Mouse (Mus musculus): ENCODE measurements at regions not wholly inside any gene's neighbourhood (a gene's known extent, or its start where the extent isn't known, plus 50 kb on each side); places are given as distances from the start of the nearest gene placed in this dataset.

GRCm38 (mm10) chr4:152691735-152692134, 214.1 kb upstream of the Kcnab2 start:
- Histone ChIP-seq H3K27me3 (no peaks in the 10 kb centered on the region), H3K4me2 (no peak overlapping the region), H3K9ac (no peak overlapping the region), H3K9me3 (replicated peaks) (peaks cover 6% of the 10 kb centered on the region; the same call in 1 of the 2 replicates), H3K4me3 (replicated peaks) (no peak overlapping the region), H3K36me3 (replicated peaks) (no peaks in the 10 kb centered on the region), H3K27ac (replicated peaks) (no peak overlapping the region), H3K4me1 (replicated peaks) (no peaks in the 10 kb centered on the region)
- 40% methylated on average over 12 of the region's 12 CpGs for WGBS (ENCODE audit: insufficient replicate concordance)
- ATAC-seq (ENCODE audit: insufficient read depth), result no peak

GRCm38 (mm10) chr4:152691302-152691701, 213.6 kb upstream of the Kcnab2 start:
- 78% methylated on average over 12 of the region's 13 CpGs for WGBS (ENCODE audit: insufficient replicate concordance)
- peaks cover 6% of the 10 kb centered on the region; the same call in 1 of the 2 replicates for H3K9me3 ChIP-seq (replicated peaks)
- no peaks in the 10 kb centered on the region for H3K27me3 ChIP-seq
- H3K4me1 ChIP-seq (replicated peaks), result no peaks in the 10 kb centered on the region
- no peaks in the 10 kb centered on the region for H3K36me3 ChIP-seq (replicated peaks)
- H3K4me2 ChIP-seq, result no peak overlapping the region
- no peak overlapping the region for H3K9ac ChIP-seq
- H3K4me3 ChIP-seq (replicated peaks), result no peak overlapping the region
- H3K27ac ChIP-seq (replicated peaks), result no peak overlapping the region
- ATAC-seq (ENCODE audit: insufficient read depth), result no peak

- WGBS (ENCODE audit: insufficient replicate concordance), result 67% methylated on average over 4 of the region's 4 CpGs
- no peaks in the 10 kb centered on the region for H3K4me1 ChIP-seq (replicated peaks)
- H3K4me3 ChIP-seq (replicated peaks), result no peak overlapping the region
- H3K4me2 ChIP-seq, result no peak overlapping the region
- no peaks in the 10 kb centered on the region for H3K27me3 ChIP-seq
- H3K27ac ChIP-seq (replicated peaks), result no peak overlapping the region
- peaks cover 6% of the 10 kb centered on the region; the same call in 1 of the 2 replicates for H3K9me3 ChIP-seq (replicated peaks)
- H3K36me3 ChIP-seq (replicated peaks), result no peaks in the 10 kb centered on the region
- no peak for ATAC-seq (ENCODE audit: insufficient read depth)
- no peak overlapping the region for H3K9ac ChIP-seq
These were observed 213.1 kb upstream of the Kcnab2 start for GRCm38 (mm10) chr4:152690766-152691165.

GRCm38 (mm10) chr4:152689831-152690230, 212.2 kb upstream of the Kcnab2 start:
- Histone ChIP-seq H3K4me2 (no peak overlapping the region), H3K27me3 (no peaks in the 10 kb centered on the region), H3K4me1 (replicated peaks) (no peaks in the 10 kb centered on the region), H3K36me3 (replicated peaks) (no peaks in the 10 kb centered on the region), H3K9me3 (replicated peaks) (peaks cover 6% of the 10 kb centered on the region; the same call in 1 of the 2 replicates), H3K4me3 (replicated peaks) (no peak overlapping the region), H3K9ac (no peak overlapping the region), H3K27ac (replicated peaks) (no peak overlapping the region)
- 52% methylated on average over 9 of the region's 9 CpGs for WGBS (ENCODE audit: insufficient replicate concordance)
- no peak for ATAC-seq (ENCODE audit: insufficient read depth)

GRCm38 (mm10) chr4:152686509-152687081, 208.9 kb upstream of the Kcnab2 start:
- Histone ChIP-seq H3K4me1 (replicated peaks) (no peaks in the 10 kb centered on the region), H3K27me3 (no peaks in the 10 kb centered on the region), H3K9me3 (replicated peaks) (peaks cover 11% of the 10 kb centered on the region; the same call in 1 of the 2 replicates), H3K36me3 (replicated peaks) (no peaks in the 10 kb centered on the region), H3K4me2 (no peak overlapping the region), H3K4me3 (replicated peaks) (no peak overlapping the region), H3K9ac (no peak overlapping the region), H3K27ac (replicated peaks) (no peak overlapping the region)
- no peak for ATAC-seq (ENCODE audit: insufficient read depth)
- 45% methylated on average over 12 of the region's 12 CpGs for WGBS (ENCODE audit: insufficient replicate concordance)

- WGBS (ENCODE audit: insufficient replicate concordance), result 30% methylated on average over 11 of the region's 11 CpGs
- Histone ChIP-seq H3K36me3 (replicated peaks) (no peaks in the 10 kb centered on the region), H3K9me3 (replicated peaks) (no peaks in the 10 kb centered on the region), H3K9ac (no peak overlapping the region), H3K27me3 (no peaks in the 10 kb centered on the region), H3K4me3 (replicated peaks) (no peak overlapping the region), H3K4me2 (no peak overlapping the region), H3K4me1 (replicated peaks) (no peaks in the 10 kb centered on the region), H3K27ac (replicated peaks) (no peak overlapping the region)
- no peak for ATAC-seq (ENCODE audit: insufficient read depth)
These were observed 196.5 kb upstream of the Kcnab2 start for GRCm38 (mm10) chr4:152674140-152674539.

- Histone ChIP-seq H3K4me1 (replicated peaks) (no peaks in the 10 kb centered on the region), H3K27me3 (no peaks in the 10 kb centered on the region), H3K36me3 (replicated peaks) (no peaks in the 10 kb centered on the region), H3K4me3 (replicated peaks) (no peak overlapping the region), H3K27ac (replicated peaks) (no peak overlapping the region), H3K4me2 (no peak overlapping the region), H3K9me3 (replicated peaks) (peaks cover 5% of the 10 kb centered on the region; the same call in 1 of the 2 replicates), H3K9ac (no peak overlapping the region)
- 32% methylated on average over 8 of the region's 8 CpGs for WGBS (ENCODE audit: insufficient replicate concordance)
- no peak for ATAC-seq (ENCODE audit: insufficient read depth)
These were observed 185.8 kb upstream of the Kcnab2 start for GRCm38 (mm10) chr4:152663482-152663881.

GRCm38 (mm10) chr4:152663069-152663468, 185.4 kb upstream of the Kcnab2 start:
- H3K4me3 ChIP-seq (replicated peaks), result no peak overlapping the region
- H3K4me1 ChIP-seq (replicated peaks), result no peaks in the 10 kb centered on the region
- no peak overlapping the region for H3K9ac ChIP-seq
- no peak overlapping the region for H3K27ac ChIP-seq (replicated peaks)
- H3K27me3 ChIP-seq, result no peaks in the 10 kb centered on the region
- H3K9me3 ChIP-seq (replicated peaks), result peaks cover 5% of the 10 kb centered on the region; the same call in 1 of the 2 replicates
- H3K36me3 ChIP-seq (replicated peaks), result no peaks in the 10 kb centered on the region
- WGBS (ENCODE audit: insufficient replicate concordance), result 79% methylated on average over 12 of the region's 12 CpGs
- ATAC-seq (ENCODE audit: insufficient read depth), result no peak
- no peak overlapping the region for H3K4me2 ChIP-seq

- no peak for ATAC-seq (ENCODE audit: insufficient read depth)
- Histone ChIP-seq H3K4me2 (no peak overlapping the region), H3K4me1 (replicated peaks) (no peaks in the 10 kb centered on the region), H3K9ac (no peak overlapping the region), H3K27ac (replicated peaks) (no peak overlapping the region), H3K4me3 (replicated peaks) (no peak overlapping the region), H3K36me3 (replicated peaks) (no peaks in the 10 kb centered on the region), H3K9me3 (replicated peaks) (peaks cover 5% of the 10 kb centered on the region; the same call in 1 of the 2 replicates), H3K27me3 (no peaks in the 10 kb centered on the region)
- WGBS (ENCODE audit: insufficient replicate concordance), result 83% methylated on average over 11 of the region's 11 CpGs
These were observed 184.8 kb upstream of the Kcnab2 start for GRCm38 (mm10) chr4:152662439-152662838.

- Histone ChIP-seq H3K9me3 (replicated peaks) (0 out of 2 replicates have a peak, but pooled peaks cover 4% of the 10 kb centered on the region), H3K9ac (no peak overlapping the region), H3K4me1 (replicated peaks) (no peaks in the 10 kb centered on the region), H3K36me3 (replicated peaks) (no peaks in the 10 kb centered on the region), H3K4me2 (no peak overlapping the region), H3K27me3 (no peaks in the 10 kb centered on the region), H3K27ac (replicated peaks) (no peak overlapping the region), H3K4me3 (replicated peaks) (no peak overlapping the region)
- no peak for ATAC-seq (ENCODE audit: insufficient read depth)
- 67% methylated on average over 8 of the region's 8 CpGs for WGBS (ENCODE audit: insufficient replicate concordance)
These were observed 172.5 kb upstream of the Kcnab2 start for GRCm38 (mm10) chr4:152650198-152650597.

GRCm38 (mm10) chr4:152647620-152648019, 169.9 kb upstream of the Kcnab2 start:
- Histone ChIP-seq H3K27ac (replicated peaks) (no peak overlapping the region), H3K4me1 (replicated peaks) (no peaks in the 10 kb centered on the region), H3K9me3 (replicated peaks) (0 out of 2 replicates have a peak, but pooled peaks cover 4% of the 10 kb centered on the region), H3K4me2 (no peak overlapping the region), H3K4me3 (replicated peaks) (no peak overlapping the region), H3K9ac (no peak overlapping the region), H3K36me3 (replicated peaks) (no peaks in the 10 kb centered on the region), H3K27me3 (no peaks in the 10 kb centered on the region)
- 40% methylated on average over 7 of the region's 7 CpGs for WGBS (ENCODE audit: insufficient replicate concordance)
- no peak for ATAC-seq (ENCODE audit: insufficient read depth)

GRCm38 (mm10) chr4:152647084-152647483, 169.4 kb upstream of the Kcnab2 start:
- Histone ChIP-seq H3K4me2 (no peak overlapping the region), H3K4me3 (replicated peaks) (no peak overlapping the region), H3K27me3 (no peaks in the 10 kb centered on the region), H3K4me1 (replicated peaks) (no peaks in the 10 kb centered on the region), H3K9ac (no peak overlapping the region), H3K27ac (replicated peaks) (no peak overlapping the region), H3K36me3 (replicated peaks) (no peaks in the 10 kb centered on the region), H3K9me3 (replicated peaks) (0 out of 2 replicates have a peak, but pooled peaks cover 4% of the 10 kb centered on the region)
- no peak for ATAC-seq (ENCODE audit: insufficient read depth)
- WGBS (ENCODE audit: insufficient replicate concordance), result 85% methylated on average over 14 of the region's 14 CpGs
